Mouse (Mus musculus) neural tube, embryonic 15.5 days (tissue): ENCODE data around the gene Spast. TPM values are rescaled to one million over a fixed set of nuclear protein-coding genes. Genes with fewer than 3 reads are reported as not detected.

ENCODE experiments used
- ATAC-seq: fragments of 200-750 bp; cut with Nextera tagmentation; 2 replicates; pipeline ENCODE4 v1.8.0; 2017; ENCODE audit warnings: mild to moderate bottlenecking, moderate TSS enrichment, moderate library complexity; ENCODE audit not compliant: low FRiP score
- H3K27ac ChIP-seq: fragments of 300-500 bp; sonication (generic); replicated peaks from 2 replicates; pipeline ENCODE4 v1.5.1; 2015; ENCODE audit warnings: mild to moderate bottlenecking, inconsistent platforms
- H3K27me3 ChIP-seq: fragments of 300-500 bp; sonication (generic); replicated peaks from 2 replicates; pipeline ENCODE4 v1.6.1; 2015; ENCODE audit warnings: inconsistent platforms
- H3K36me3 ChIP-seq: fragments of 300-500 bp; sonication (generic); 2 replicates; pipeline ENCODE4 v1.6.1; 2015; ENCODE audit warnings: inconsistent platforms
- H3K4me1 ChIP-seq: fragments of 300-500 bp; sonication (generic); 2 replicates; pipeline ENCODE4 v1.6.1; 2015; ENCODE audit warnings: inconsistent platforms
- H3K4me2 ChIP-seq: fragments of 300-500 bp; sonication (generic); 2 replicates; pipeline ENCODE4 v1.6.1; 2015; ENCODE audit warnings: inconsistent platforms, mild to moderate bottlenecking, moderate library complexity
- H3K4me3 ChIP-seq: fragments of 300-500 bp; sonication (generic); replicated peaks from 2 replicates; pipeline ENCODE4 v1.5.1; 2015; ENCODE audit warnings: mild to moderate bottlenecking, inconsistent platforms
- H3K9ac ChIP-seq: fragments of 300-500 bp; sonication (generic); replicated peaks from 2 replicates; pipeline ENCODE4 v1.6.1; 2015; ENCODE audit warnings: mild to moderate bottlenecking, inconsistent platforms
- H3K9me3 ChIP-seq: fragments of 300-500 bp; sonication (generic); replicated peaks from 2 replicates; pipeline ENCODE4 v1.6.1; 2016; ENCODE audit warnings: inconsistent platforms
- WGBS: fragments of 180-500 bp; shearing (Covaris S2); methylation state at CpG from one replicate; pipeline ENCODE4 v1.1.7; 2015; ENCODE audit warnings: mixed read lengths; 5-methylcytosine and 5-hydroxymethylcytosine counted together
- polyA plus RNA-seq: library from polyadenylated mRNA; unstranded; fragments of >200 nt; fragmentation: Nextera tagmentation; extraction: Ambion mirVana; gene quantifications from 2 replicates; pipeline ENCODE4 v1.2.1, GENCODE M21; 2015

Gene Spast
- polyA plus RNA-seq, 1 experiment from 2014 or later, result 31.5 TPM

DNA sequence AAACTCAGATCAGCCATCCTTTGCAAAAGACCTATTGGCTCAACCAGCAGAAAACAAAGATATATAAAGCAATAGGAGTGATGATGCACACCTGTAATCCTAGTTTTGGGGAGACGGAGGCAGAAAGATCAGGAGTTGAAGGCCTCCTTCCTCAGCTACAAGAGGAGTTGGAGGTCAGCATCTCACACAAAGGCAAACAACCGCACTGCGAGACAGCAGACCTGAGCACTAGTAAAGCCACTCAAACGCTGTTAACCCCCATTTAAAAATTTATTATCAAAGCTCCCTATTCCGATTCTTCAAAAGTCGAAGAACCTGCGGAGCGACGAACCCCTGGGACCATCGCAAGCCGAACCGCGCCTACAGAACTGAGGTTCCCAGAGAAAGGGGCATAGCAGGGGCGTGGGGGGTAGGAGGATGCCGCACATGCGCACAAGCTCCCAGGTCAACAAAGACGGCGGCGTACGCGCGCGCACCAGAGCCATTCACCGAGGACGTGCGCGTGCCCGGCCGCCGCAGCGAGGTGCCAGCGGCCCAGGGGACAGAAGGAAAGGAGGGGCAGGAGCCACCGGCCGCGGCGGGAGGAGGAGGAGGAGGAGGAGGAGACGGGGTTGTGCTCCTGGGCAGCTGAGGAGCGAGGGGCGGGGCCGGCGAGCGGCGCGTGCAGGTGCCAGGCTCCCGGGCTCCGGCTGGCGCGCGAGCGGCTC is 409 bp upstream of the Spast start:
- Histone ChIP-seq H3K27ac (peak overlapping the region; percentile 98), H3K9ac (peak overlapping the region; percentile 97), H3K27me3 (no peaks in the 10 kb centered on the region), H3K9me3 (no peaks in the 10 kb centered on the region), H3K4me2 (peak overlapping the region; percentile 60), H3K4me1 (peaks cover 40% of the 10 kb centered on the region), H3K36me3 (no peaks in the 10 kb centered on the region), H3K4me3 (peak overlapping the region; percentile 98)
- under 1% methylated on average over 45 of the region's 50 CpGs for WGBS
- peak; percentile 92 for ATAC-seq

DNA sequence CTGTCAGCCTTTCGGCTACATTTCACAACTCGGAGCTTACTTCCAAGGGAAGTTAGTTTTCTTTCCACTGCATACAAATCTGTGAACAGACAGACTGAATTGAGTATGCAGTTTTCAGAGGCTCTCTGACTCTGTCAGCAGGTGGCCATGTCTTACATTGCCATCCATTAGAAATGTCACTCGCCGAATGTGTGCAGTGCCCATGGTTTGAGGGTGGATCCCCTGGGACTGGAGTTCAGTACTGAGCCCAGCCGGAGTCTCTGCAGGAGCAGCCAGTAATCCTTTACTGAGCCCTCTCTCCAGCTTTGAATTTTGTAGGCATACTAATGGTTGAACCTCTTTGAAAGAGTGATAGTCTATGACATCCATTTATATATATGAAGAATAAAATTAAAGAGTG is 2.4 kb downstream of the Spast start:
- ATAC-seq, result no peak
- H3K27me3 ChIP-seq, result no peaks in the 10 kb centered on the region
- peaks cover 3% of the 10 kb centered on the region; the same call in 1 of the 2 replicates for H3K36me3 ChIP-seq
- H3K4me3 ChIP-seq, result peak overlapping the region; percentile 98
- H3K4me2 ChIP-seq, result peak overlapping the region; percentile 60
- no peaks in the 10 kb centered on the region for H3K9me3 ChIP-seq
- no peak overlapping the region for H3K27ac ChIP-seq
- H3K4me1 ChIP-seq, result peaks cover 40% of the 10 kb centered on the region
- 0 out of 2 replicates have a peak overlapping the region, but pooled peaks have one; percentile 97 for H3K9ac ChIP-seq
- whole genome bisulfite sequencing, result 33% methylated on average over 5 of the region's 5 CpGs

DNA sequence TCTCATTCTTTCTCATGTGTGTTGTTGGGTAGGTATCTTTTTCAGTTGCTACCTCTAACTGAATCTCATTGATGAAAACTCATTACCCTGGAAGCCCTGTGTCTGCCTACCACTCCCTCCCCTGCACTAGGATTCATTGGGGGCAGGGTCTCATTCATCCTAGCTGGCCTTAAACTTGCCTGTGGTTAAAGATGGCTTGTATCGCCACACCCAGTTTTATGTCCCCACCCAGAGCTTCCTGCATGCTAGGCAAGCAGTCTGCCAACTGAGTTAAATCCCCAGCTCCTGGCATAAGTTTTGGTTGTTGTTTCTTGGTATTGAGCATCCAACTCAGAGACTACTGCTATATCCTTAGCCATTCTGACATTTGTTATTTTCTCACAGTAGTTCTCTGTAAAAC is 24.8 kb downstream of the Spast start:
- Histone ChIP-seq H3K27ac (no peak overlapping the region), H3K4me2 (no peak overlapping the region), H3K9me3 (no peaks in the 10 kb centered on the region), H3K4me1 (no peaks in the 10 kb centered on the region), H3K4me3 (no peak overlapping the region), H3K27me3 (no peaks in the 10 kb centered on the region), H3K9ac (no peak overlapping the region), H3K36me3 (peaks cover 43% of the 10 kb centered on the region)
- WGBS, result 100% methylated on average over 1 of the region's 1 CpGs
- ATAC-seq, result no peak

DNA sequence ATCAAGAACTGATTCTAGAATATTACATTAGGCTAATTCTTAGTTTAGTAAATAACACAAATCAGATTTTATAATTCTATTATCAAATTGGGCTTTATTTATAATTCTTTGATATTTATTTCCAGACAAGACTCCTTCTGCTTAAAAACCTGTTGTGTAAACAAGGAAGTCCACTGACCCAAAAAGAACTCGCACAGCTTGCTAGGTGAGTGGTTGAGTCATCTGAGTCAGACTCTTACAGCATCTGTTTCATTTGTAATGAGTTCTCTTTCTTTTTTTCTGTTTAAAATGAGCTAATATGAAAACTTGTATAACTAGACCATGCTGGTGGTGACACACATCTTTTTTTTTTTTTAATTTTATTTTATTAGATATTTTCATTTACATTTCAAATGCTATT is 38.1 kb downstream of the Spast start:
- ATAC-seq, result no peak
- Histone ChIP-seq H3K4me1 (no peaks in the 10 kb centered on the region), H3K9ac (no peak overlapping the region), H3K4me2 (no peak overlapping the region), H3K4me3 (no peak overlapping the region), H3K27me3 (no peaks in the 10 kb centered on the region), H3K36me3 (peaks cover 70% of the 10 kb centered on the region), H3K9me3 (no peaks in the 10 kb centered on the region), H3K27ac (no peak overlapping the region)
- WGBS, result 96% methylated on average over 1 of the region's 1 CpGs

DNA sequence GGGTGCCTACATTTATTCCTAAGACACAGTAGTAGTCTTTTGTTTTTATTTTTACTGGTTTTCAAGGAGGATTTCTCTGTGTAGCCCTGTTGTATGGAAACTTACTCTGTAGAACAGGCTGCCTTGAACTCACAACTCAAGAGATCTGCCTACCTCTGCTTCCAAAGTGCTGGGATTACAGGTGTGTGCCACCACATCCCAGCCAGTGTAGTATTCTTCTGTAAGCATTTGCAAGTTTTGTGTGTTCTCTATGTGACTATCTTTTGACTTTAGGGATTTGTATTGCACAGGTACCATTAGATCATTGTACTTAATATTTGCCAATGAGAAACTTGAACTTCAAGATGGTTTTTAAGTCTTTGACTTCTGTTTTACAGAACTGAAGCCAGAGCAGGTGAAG is 47.9 kb downstream of the Spast start:
- no peaks in the 10 kb centered on the region for H3K9me3 ChIP-seq
- H3K36me3 ChIP-seq, result peaks cover 57% of the 10 kb centered on the region
- H3K4me1 ChIP-seq, result no peaks in the 10 kb centered on the region
- no peaks in the 10 kb centered on the region for H3K27me3 ChIP-seq
- no peak overlapping the region for H3K4me2 ChIP-seq
- no peak overlapping the region for H3K27ac ChIP-seq
- no peak overlapping the region for H3K9ac ChIP-seq
- ATAC-seq, result no peak
- no peak overlapping the region for H3K4me3 ChIP-seq

DNA sequence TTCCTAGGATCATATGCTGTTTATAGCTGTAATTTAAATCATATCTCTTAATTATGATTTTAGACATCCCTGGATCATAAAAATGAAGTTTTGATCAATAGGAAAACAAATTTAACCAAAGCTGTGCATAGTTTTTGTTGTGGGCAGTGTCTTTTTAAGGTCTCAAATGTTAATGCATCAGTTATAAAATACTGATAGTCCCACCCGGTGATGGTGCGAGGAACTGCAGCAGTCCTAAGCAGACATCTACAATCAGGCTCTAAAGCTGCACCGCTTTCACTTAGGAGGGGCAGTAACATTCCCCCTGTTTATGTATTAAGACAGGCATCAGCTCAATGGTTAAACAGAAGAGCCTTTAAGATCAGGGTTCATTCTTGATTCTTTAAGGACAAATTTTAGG is 51.1 kb downstream of the Spast start:
- H3K27me3 ChIP-seq, result no peaks in the 10 kb centered on the region
- H3K9me3 ChIP-seq, result no peaks in the 10 kb centered on the region
- H3K9ac ChIP-seq, result no peak overlapping the region
- ATAC-seq, result no peak
- no peak overlapping the region for H3K4me3 ChIP-seq
- peaks cover 34% of the 10 kb centered on the region for H3K36me3 ChIP-seq
- H3K27ac ChIP-seq, result no peak overlapping the region
- no peak overlapping the region for H3K4me2 ChIP-seq
- H3K4me1 ChIP-seq, result peaks cover 2% of the 10 kb centered on the region
- WGBS, result 81% methylated on average over 3 of the region's 3 CpGs

DNA sequence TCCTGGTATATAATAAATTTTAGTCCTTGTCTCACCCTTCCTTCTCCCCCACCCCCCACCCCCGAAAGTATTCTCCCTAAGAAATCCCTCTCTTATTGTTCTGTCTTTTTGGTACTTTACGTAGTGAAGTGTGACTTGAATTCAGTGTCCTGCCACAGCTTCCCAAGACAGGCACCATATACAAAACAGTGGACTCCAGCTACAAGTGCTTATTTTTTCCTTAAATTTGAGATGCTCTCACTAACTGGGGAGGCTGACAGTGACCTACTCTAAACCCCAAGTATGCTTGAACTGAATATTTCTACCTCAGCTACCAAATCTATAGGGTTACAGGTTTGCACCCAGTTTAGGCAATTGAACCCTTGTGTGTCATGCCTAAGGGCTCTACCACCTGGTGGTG is 55.6 kb downstream of the Spast start:
- Histone ChIP-seq H3K4me1 (peaks cover 14% of the 10 kb centered on the region), H3K9me3 (no peaks in the 10 kb centered on the region), H3K4me2 (peak overlapping the region; percentile 73; the same call in 1 of the 2 replicates), H3K27me3 (no peaks in the 10 kb centered on the region), H3K27ac (no peak overlapping the region), H3K4me3 (no peak overlapping the region; the same call in 1 of the 2 replicates), H3K36me3 (no peaks in the 10 kb centered on the region), H3K9ac (no peak overlapping the region)
- no peak for ATAC-seq
- 71% methylated on average over 2 of the region's 2 CpGs for WGBS

DNA sequence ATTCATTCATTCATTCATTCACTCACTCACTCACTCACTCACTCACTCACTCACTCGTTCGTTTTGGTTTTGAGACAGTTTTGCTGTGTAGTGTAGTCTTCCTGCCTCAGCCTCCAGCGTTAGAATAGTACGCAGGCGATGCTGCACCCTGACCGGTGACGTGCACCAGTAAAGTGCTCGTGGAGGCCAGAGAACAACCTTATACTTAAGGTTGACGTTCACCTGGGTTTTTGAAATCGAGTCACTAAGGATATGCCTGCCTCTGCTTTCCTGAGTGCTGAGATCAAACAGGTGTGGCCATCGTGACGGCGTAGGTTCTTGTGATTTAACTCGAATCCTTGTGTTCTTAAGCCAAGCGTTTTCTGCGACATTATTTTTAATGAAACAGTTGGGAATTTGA is 56.1 kb downstream of the Spast start:
- H3K36me3 ChIP-seq, result no peaks in the 10 kb centered on the region
- H3K4me2 ChIP-seq, result peak overlapping the region; percentile 73
- 32% methylated on average over 16 of the region's 16 CpGs for WGBS
- H3K4me1 ChIP-seq, result peaks cover 14% of the 10 kb centered on the region
- H3K27me3 ChIP-seq, result no peaks in the 10 kb centered on the region
- no peaks in the 10 kb centered on the region for H3K9me3 ChIP-seq
- peak overlapping the region; percentile 56; the same call in 1 of the 2 replicates for H3K27ac ChIP-seq
- peak overlapping the region; percentile 97 for H3K9ac ChIP-seq
- peak; percentile 32 for ATAC-seq
- peak overlapping the region; percentile 91 for H3K4me3 ChIP-seq

DNA sequence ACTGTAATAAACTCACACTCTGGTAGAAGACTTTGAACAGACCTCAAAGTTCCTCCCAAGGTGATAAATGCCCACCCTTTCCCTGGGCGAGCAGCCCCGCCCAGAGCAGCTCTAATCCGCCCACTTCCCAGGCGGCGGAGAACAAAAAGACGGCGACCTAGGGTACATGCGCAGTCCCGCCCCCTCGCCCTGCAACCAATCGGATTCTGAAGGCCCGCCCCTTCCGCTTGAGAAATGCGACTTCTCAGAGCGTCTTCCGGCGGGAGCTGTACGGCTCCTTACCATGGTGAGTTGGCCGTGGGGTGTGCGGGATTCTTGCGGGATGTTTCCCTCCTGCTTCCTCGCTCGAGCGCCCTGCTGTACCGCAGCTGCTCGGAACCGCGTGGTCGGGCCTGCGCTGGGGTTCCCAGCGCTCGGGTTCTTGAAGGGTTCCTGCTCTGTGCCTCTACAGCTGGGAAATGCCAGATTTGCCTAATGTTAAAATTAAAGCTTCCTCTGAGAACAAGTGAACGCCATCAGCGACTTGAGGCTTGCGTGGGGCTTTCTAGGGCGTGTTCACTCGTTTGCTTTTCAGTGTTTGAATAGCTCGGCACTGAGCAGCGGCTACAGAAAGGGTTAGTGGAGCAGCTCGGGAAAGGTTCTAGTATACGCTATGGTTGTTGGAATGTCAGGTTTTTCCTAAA is 56.7 kb downstream of the Spast start, which contains the start of gene Slc30a6:
Slc30a6 (plus strand) TSS at position 226 of the 683 bp plus-strand sequence.
- Histone ChIP-seq H3K27me3 (no peaks in the 10 kb centered on the region), H3K27ac (peak within 1 kb of the TSS; percentile 94), H3K9ac (peak within 1 kb of the TSS; percentile 97), H3K4me3 (peak within 1 kb of the TSS; percentile 91), H3K36me3 (no peaks in the 10 kb centered on the region), H3K9me3 (no peaks in the 10 kb centered on the region), H3K4me1 (peaks cover 14% of the 10 kb centered on the region), H3K4me2 (peak within 1 kb of the TSS; percentile 73)
- peak; percentile 100 for ATAC-seq
- WGBS, result under 1% methylated on average over 41 of the region's 41 CpGs

DNA sequence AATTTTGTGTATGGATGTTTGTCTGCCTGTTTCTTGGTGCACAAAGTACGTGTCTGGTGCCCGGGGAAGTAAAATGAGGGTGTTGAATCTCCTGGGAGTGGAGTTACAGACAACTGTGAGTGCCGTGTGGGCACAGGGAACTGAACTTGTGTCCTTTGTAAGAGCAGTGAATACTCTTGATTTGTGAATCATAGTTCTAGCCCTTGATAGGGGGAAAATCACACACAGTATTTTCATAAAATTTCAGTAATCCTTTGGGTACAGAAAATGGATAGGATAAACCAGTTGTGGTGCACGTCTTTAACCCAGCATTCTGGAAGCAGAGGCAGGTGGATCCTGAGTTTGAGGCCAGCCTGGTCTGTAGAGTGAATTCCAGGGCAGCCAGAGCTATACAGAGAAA is 58.0 kb downstream of the Spast start:
- Histone ChIP-seq H3K9me3 (no peaks in the 10 kb centered on the region), H3K27ac (no peak overlapping the region), H3K4me3 (peak overlapping the region; percentile 91; the same call in 1 of the 2 replicates), H3K9ac (no peak overlapping the region), H3K4me2 (peak overlapping the region; percentile 73), H3K27me3 (no peaks in the 10 kb centered on the region), H3K36me3 (no peaks in the 10 kb centered on the region), H3K4me1 (peaks cover 14% of the 10 kb centered on the region)
- 85% methylated on average over 4 of the region's 4 CpGs for WGBS
- ATAC-seq, result no peak

DNA sequence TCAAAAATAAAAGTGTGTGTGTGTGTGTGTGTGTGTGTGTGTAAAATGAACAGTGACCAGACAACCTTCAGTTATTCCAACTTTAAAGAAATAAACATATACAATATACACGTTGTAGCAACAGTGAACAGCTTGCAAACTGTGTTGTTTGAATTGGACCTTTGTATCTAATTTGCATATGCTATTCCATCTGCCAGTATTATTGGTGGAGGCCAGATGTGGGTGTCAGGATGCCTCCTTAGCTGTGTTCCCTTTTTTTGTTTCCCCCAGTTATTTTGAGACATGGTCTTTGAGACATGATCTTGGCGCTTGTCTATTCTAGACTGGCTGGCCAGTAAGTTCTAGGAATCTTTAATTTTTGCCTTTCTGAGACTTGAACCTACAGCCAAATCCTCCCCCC is 58.4 kb downstream of the Spast start:
- H3K9ac ChIP-seq, result no peak overlapping the region
- H3K4me1 ChIP-seq, result peaks cover 14% of the 10 kb centered on the region
- no peaks in the 10 kb centered on the region for H3K27me3 ChIP-seq
- no peak overlapping the region for H3K4me3 ChIP-seq
- peaks cover 4% of the 10 kb centered on the region for H3K36me3 ChIP-seq
- H3K9me3 ChIP-seq, result no peaks in the 10 kb centered on the region
- H3K27ac ChIP-seq, result no peak overlapping the region
- ATAC-seq, result no peak
- H3K4me2 ChIP-seq, result no peak overlapping the region
- 82% methylated on average over 2 of the region's 2 CpGs for WGBS
